Mouse (Mus musculus) heart, embryonic 13.5 days (tissue): ENCODE results near the gene Hacl1. TPM values are rescaled to one million over a fixed set of nuclear protein-coding genes. Genes with fewer than 3 reads are reported as not detected.

Source experiments
- ATAC-seq: fragments of 200-750 bp; cut with Nextera tagmentation; 2 replicates; pipeline ENCODE4 v1.8.0; 2017; ENCODE audit warnings: moderate TSS enrichment; ENCODE audit not compliant: insufficient number of reproducible peaks, low FRiP score, low TSS enrichment; ENCODE audit errors: extremely low read depth
- H3K27ac ChIP-seq: fragments of 300-500 bp; sonication (generic); replicated peaks from 2 replicates; pipeline ENCODE4 v1.5.1; 2015; ENCODE audit warnings: moderate library complexity, mild to moderate bottlenecking, inconsistent platforms
- H3K27me3 ChIP-seq: fragments of 300-500 bp; sonication (generic); replicated peaks from 2 replicates; pipeline ENCODE4 v1.6.1; 2015; ENCODE audit warnings: mild to moderate bottlenecking, inconsistent platforms
- H3K36me3 ChIP-seq: fragments of 300-500 bp; sonication (generic); 2 replicates; pipeline ENCODE4 v1.6.1; 2015; ENCODE audit warnings: mild to moderate bottlenecking, inconsistent platforms
- H3K4me1 ChIP-seq: fragments of 300-500 bp; sonication (generic); 2 replicates; pipeline ENCODE4 v1.6.1; 2015; ENCODE audit warnings: inconsistent platforms
- H3K4me2 ChIP-seq: fragments of 300-500 bp; sonication (generic); 2 replicates; pipeline ENCODE4 v1.6.1; 2015; ENCODE audit warnings: inconsistent platforms, mild to moderate bottlenecking, moderate library complexity
- H3K4me3 ChIP-seq: fragments of 300-500 bp; sonication (generic); 2 replicates; pipeline ENCODE4 v1.5.1; 2015; ENCODE audit warnings: moderate library complexity, mild to moderate bottlenecking, inconsistent platforms
- H3K9ac ChIP-seq: fragments of 300-500 bp; sonication (generic); 2 replicates; pipeline ENCODE4 v1.6.1; 2015; ENCODE audit warnings: inconsistent platforms, mild to moderate bottlenecking, moderate library complexity
- H3K9me3 ChIP-seq: fragments of 300-500 bp; sonication (generic); 2 replicates; pipeline ENCODE4 v1.6.1; 2016; ENCODE audit warnings: inconsistent platforms
- WGBS: fragments of 180-500 bp; shearing (Covaris S2); methylation state at CpG from one replicate; pipeline ENCODE4 v1.1.7; 2015; ENCODE audit warnings: mixed read lengths; 5-methylcytosine and 5-hydroxymethylcytosine counted together
- polyA plus RNA-seq: library from polyadenylated mRNA; unstranded; fragments of >200 nt; fragmentation: Nextera tagmentation; extraction: Ambion mirVana; gene quantifications from 2 replicates; pipeline ENCODE4 v1.2.1, GENCODE M21; 2015

Hacl1 gene
- 10.2 and 10.7 TPM in 2 replicates for polyA plus RNA-seq

GRCm38 (mm10) chr14:31640890-31641505 is at the start of gene Hacl1, which contains the start of gene Btd:
Gene Hacl1 (minus strand): TSS chr14:31641286.
Gene Btd (plus strand): TSS chr14:31641028.
- peak within 1 kb of the TSS; percentile 81 for H3K4me3 ChIP-seq
- H3K27ac ChIP-seq = peak within 1 kb of the TSS; percentile 90
- no peaks in the 10 kb centered on the region for H3K27me3 ChIP-seq
- no peaks in the 10 kb centered on the region for H3K9me3 ChIP-seq
- H3K4me2 ChIP-seq = peak within 1 kb of the TSS; percentile 92
- ATAC-seq = peak; percentile 92
- no peaks in the 10 kb centered on the region for H3K36me3 ChIP-seq
- under 1% methylated on average over 30 of the region's 30 CpGs for WGBS
- peaks cover 15% of the 10 kb centered on the region for H3K4me1 ChIP-seq
- H3K9ac ChIP-seq = peak within 1 kb of the TSS; percentile 87

DNA sequence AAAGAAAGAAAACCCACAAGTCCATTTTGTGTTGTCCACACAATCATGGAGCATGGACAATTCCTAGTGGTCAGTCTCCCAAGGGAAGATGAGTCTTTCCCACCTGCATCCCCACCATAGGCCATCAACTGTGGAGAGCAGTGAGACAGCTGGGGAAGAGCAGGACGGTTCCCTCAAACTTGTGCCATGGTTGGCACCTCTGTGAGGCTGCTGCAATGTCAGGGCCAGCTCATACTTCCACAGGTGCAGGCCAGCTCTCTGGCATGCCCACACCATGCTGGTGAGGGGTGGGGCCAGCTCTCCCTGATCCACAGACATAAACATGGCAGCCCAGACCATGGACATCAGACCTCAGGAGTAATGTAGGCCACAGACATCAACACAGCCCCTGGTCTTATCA is 45.1 kb upstream of the Hacl1 start:
- Histone ChIP-seq H3K4me3 (no peak overlapping the region), H3K9ac (no peak overlapping the region), H3K4me1 (peaks cover 6% of the 10 kb centered on the region; the same call in 1 of the 2 replicates), H3K27ac (no peak overlapping the region), H3K27me3 (no peaks in the 10 kb centered on the region), H3K9me3 (no peaks in the 10 kb centered on the region), H3K36me3 (no peaks in the 10 kb centered on the region), H3K4me2 (no peak overlapping the region)
- no peak for ATAC-seq
- WGBS = 89% methylated on average over 1 of the region's 1 CpGs

- Histone ChIP-seq H3K4me1 (peaks cover 6% of the 10 kb centered on the region; the same call in 1 of the 2 replicates), H3K27me3 (no peaks in the 10 kb centered on the region), H3K4me3 (no peak overlapping the region), H3K27ac (no peak overlapping the region), H3K9me3 (no peaks in the 10 kb centered on the region), H3K9ac (no peak overlapping the region), H3K4me2 (no peak overlapping the region), H3K36me3 (no peaks in the 10 kb centered on the region)
- ATAC-seq = no peak
- 85% methylated on average over 10 of the region's 10 CpGs for WGBS
Measured at GRCm38 (mm10) chr14:31685680-31686079, 44.6 kb upstream of the Hacl1 start.

GRCm38 (mm10) chr14:31684343-31685040 is 43.4 kb upstream of the Hacl1 start:
- H3K27me3 ChIP-seq = no peaks in the 10 kb centered on the region
- no peak for ATAC-seq

GRCm38 (mm10) chr14:31683610-31684009 is 42.5 kb upstream of the Hacl1 start:
- Histone ChIP-seq H3K27me3 (no peaks in the 10 kb centered on the region), H3K9ac (no peak overlapping the region), H3K9me3 (no peaks in the 10 kb centered on the region), H3K27ac (no peak overlapping the region), H3K4me1 (no peaks in the 10 kb centered on the region), H3K4me2 (no peak overlapping the region), H3K4me3 (no peak overlapping the region), H3K36me3 (no peaks in the 10 kb centered on the region)
- no peak; the same call in 1 of the 2 replicates for ATAC-seq
- 76% methylated on average over 2 of the region's 2 CpGs for WGBS

More at GRCm38 (mm10) chr14:31684343-31685040, 43.4 kb upstream of the Hacl1 start:
- 62% methylated on average over 7 of the region's 7 CpGs for WGBS
- Histone ChIP-seq H3K27ac (no peak overlapping the region), H3K4me1 (peaks cover 6% of the 10 kb centered on the region; the same call in 1 of the 2 replicates), H3K4me3 (no peak overlapping the region), H3K9me3 (no peaks in the 10 kb centered on the region), H3K36me3 (no peaks in the 10 kb centered on the region), H3K4me2 (no peak overlapping the region), H3K9ac (no peak overlapping the region)

DNA sequence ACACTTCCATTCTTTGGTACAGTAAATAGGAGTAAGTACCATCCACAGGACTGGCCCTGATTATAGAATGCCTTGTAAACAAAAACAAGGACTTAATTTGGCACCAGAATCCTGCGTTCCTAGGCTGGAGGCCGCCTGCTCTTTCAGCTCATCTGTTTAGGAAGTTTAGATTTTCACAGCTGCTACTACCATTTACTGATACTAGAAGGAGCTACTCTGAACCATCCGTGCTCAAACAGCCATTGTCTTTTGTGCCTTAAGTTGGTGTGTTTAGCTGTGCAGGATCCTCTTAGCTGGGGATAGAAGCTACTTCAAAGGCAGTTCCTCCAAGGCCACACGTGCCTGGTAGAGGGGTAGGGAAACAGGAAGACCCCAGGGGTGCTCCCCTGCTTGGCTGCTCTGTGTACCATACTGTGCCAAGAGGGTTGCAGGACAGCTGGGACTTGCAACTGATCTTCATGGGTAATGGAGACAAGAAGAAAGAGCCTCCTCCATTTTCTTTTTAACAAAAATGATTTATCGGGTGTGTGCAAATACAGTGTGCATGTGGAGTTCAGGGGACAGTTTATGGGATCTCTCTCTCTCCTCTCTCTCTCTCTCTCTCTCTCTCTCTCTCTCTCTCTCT is 41.0 kb upstream of the Hacl1 start:
- H3K27me3 ChIP-seq = no peaks in the 10 kb centered on the region
- no peaks in the 10 kb centered on the region for H3K9me3 ChIP-seq
- H3K4me2 ChIP-seq = no peak overlapping the region
- H3K4me3 ChIP-seq = no peak overlapping the region
- no peak overlapping the region for H3K9ac ChIP-seq
- no peaks in the 10 kb centered on the region for H3K36me3 ChIP-seq
- no peaks in the 10 kb centered on the region for H3K4me1 ChIP-seq
- WGBS = 49% methylated on average over 5 of the region's 5 CpGs
- H3K27ac ChIP-seq = no peak overlapping the region
- no peak for ATAC-seq

- H3K27ac ChIP-seq = no peak overlapping the region
- no peak overlapping the region for H3K9ac ChIP-seq
- H3K4me3 ChIP-seq = no peak overlapping the region
- no peaks in the 10 kb centered on the region for H3K27me3 ChIP-seq
- H3K4me2 ChIP-seq = no peak overlapping the region
- no peaks in the 10 kb centered on the region for H3K9me3 ChIP-seq
- no peak for ATAC-seq
- no peaks in the 10 kb centered on the region for H3K4me1 ChIP-seq
- 79% methylated on average over 9 of the region's 9 CpGs for WGBS
- H3K36me3 ChIP-seq = no peaks in the 10 kb centered on the region
Measured at GRCm38 (mm10) chr14:31681291-31681690, 40.2 kb upstream of the Hacl1 start.

DNA sequence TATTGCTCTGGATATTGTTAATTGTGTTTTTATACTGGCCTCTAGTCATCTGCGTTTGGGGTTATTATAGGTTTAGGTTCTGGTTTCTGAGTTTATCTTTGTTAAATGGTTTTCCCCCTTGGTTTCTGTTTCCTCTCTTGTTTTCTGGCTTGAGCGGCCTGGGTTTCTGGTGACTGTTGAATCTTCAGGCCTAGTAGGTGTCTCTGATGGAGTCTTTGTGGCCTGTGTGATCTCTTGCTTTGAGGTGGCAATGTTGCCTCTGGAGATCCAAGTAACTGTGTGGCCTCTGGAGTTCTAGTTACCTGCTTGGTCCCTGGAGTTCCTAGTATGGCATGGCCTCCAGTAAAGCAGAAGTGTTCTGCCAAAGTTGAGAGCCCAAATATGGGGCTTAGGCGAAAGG is 39.6 kb upstream of the Hacl1 start:
- ATAC-seq = no peak
- Histone ChIP-seq H3K9ac (no peak overlapping the region), H3K4me2 (no peak overlapping the region), H3K36me3 (no peaks in the 10 kb centered on the region), H3K4me1 (no peaks in the 10 kb centered on the region), H3K27me3 (no peaks in the 10 kb centered on the region), H3K4me3 (no peak overlapping the region), H3K27ac (no peak overlapping the region), H3K9me3 (no peaks in the 10 kb centered on the region)
- WGBS = 79% methylated on average over 3 of the region's 3 CpGs

- no peaks in the 10 kb centered on the region for H3K9me3 ChIP-seq
- H3K4me1 ChIP-seq = peaks cover 23% of the 10 kb centered on the region
- no peak overlapping the region for H3K4me3 ChIP-seq
- WGBS = 71% methylated on average over 10 of the region's 10 CpGs
- ATAC-seq = no peak
- no peak overlapping the region for H3K9ac ChIP-seq
- H3K27me3 ChIP-seq = no peaks in the 10 kb centered on the region
- H3K27ac ChIP-seq = no peak overlapping the region
- no peak overlapping the region for H3K4me2 ChIP-seq
- peaks cover 8% of the 10 kb centered on the region for H3K36me3 ChIP-seq
Measured at GRCm38 (mm10) chr14:31671635-31672320, 30.7 kb upstream of the Hacl1 start.

DNA sequence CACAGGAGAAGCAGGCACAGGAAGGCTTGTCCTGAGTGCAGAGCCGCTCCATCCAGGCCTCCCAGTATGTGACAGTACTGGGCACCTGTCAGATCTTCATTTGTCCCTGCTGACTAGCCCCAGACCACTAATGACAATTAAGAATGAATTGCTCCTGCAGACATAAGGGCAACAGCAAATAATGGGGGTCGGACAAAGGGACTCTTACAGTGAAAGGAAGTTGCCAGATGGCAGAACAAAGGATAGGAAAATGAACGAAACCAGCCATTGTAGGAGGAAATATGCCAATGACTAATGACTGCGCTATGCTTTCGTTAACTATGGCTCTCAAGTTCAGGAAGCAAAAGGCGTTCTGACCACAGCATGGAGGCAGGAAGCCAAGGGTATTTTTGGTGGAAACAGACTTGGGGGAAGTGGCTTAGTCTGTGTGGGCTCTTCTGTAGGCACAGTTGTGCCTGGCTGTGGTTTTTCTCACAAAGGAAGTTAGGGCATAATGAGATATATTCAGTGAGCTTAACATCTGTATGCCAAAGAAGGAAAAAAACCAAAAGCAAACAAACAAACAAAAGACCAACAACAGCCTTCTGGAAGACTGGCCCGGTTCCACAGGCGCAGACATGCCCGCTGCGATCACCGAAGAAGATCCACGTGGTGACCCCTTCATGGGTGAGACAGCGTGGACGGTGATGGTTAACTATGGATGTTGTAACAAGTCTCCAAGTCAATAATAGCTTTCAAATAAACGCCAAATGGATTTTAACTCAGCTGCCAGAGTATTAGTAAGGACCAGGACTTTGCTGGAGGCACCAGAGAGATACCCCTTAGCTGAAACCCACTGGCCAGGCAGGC is 28.8 kb upstream of the Hacl1 start:
- peak overlapping the region; percentile 36 for H3K4me2 ChIP-seq
- no peak for ATAC-seq

More for the DNA sequence above, 28.8 kb upstream of the Hacl1 start:
- peaks cover 32% of the 10 kb centered on the region for H3K4me1 ChIP-seq
- H3K27me3 ChIP-seq = no peaks in the 10 kb centered on the region
- 75% methylated on average over 15 of the region's 15 CpGs for WGBS
- no peak overlapping the region for H3K9ac ChIP-seq
- no peaks in the 10 kb centered on the region for H3K9me3 ChIP-seq
- H3K27ac ChIP-seq = peak overlapping the region; percentile 80
- H3K36me3 ChIP-seq = peaks cover 18% of the 10 kb centered on the region
- H3K4me3 ChIP-seq = no peak overlapping the region
